Mouse (Mus musculus) liver, embryonic 13.5 days (tissue): ENCODE measurements around the gene Dmd. TPM values are rescaled to one million over a fixed set of nuclear protein-coding genes. Genes with fewer than 3 reads are reported as not detected.

ENCODE experiments used
- ATAC-seq: fragments of 200-750 bp; cut with Nextera tagmentation; 2 replicates; pipeline ENCODE4 v1.8.0; 2017; ENCODE audit warnings: low read depth, mild to moderate bottlenecking, moderate number of reproducible peaks, moderate library complexity
- DNase-seq: peaks from one replicate; pipeline ENCODE4 v3.0.0; 2022
- H3K27ac ChIP-seq: fragments of 300-500 bp; sonication (generic); 2 replicates; pipeline ENCODE4 v1.5.1; 2015; ENCODE audit warnings: moderate library complexity, mild to moderate bottlenecking, inconsistent platforms
- H3K27me3 ChIP-seq: fragments of 300-500 bp; sonication (generic); 2 replicates; pipeline ENCODE4 v1.6.1; 2015; ENCODE audit warnings: mild to moderate bottlenecking, inconsistent platforms
- H3K36me3 ChIP-seq: fragments of 300-500 bp; sonication (generic); 2 replicates; pipeline ENCODE4 v1.6.1; 2015; ENCODE audit warnings: mild to moderate bottlenecking, inconsistent platforms
- H3K4me1 ChIP-seq: fragments of 300-500 bp; sonication (generic); replicated peaks from 2 replicates; pipeline ENCODE4 v1.6.1; 2015; ENCODE audit warnings: inconsistent platforms
- H3K4me2 ChIP-seq: fragments of 300-500 bp; sonication (generic); 2 replicates; pipeline ENCODE4 v1.6.1; 2015; ENCODE audit warnings: inconsistent platforms, mild to moderate bottlenecking, moderate library complexity
- H3K4me3 ChIP-seq: fragments of 300-500 bp; sonication (generic); replicated peaks from 2 replicates; pipeline ENCODE4 v1.5.1; 2015; ENCODE audit warnings: mild to moderate bottlenecking, inconsistent platforms
- H3K9ac ChIP-seq: fragments of 300-500 bp; sonication (generic); 2 replicates; pipeline ENCODE4 v1.6.1; 2015; ENCODE audit warnings: mild to moderate bottlenecking, inconsistent platforms
- H3K9me3 ChIP-seq: fragments of 300-500 bp; sonication (generic); replicated peaks from 2 replicates; pipeline ENCODE4 v1.6.1; 2016; ENCODE audit warnings: inconsistent platforms
- WGBS: fragments of 180-500 bp; shearing (Covaris S2); methylation state at CpG from one replicate; pipeline ENCODE4 v1.1.7; 2015; ENCODE audit not compliant: insufficient replicate concordance; 5-methylcytosine and 5-hydroxymethylcytosine counted together
- polyA plus RNA-seq: library from polyadenylated mRNA; unstranded; fragments of >200 nt; fragmentation: Nextera tagmentation; extraction: Ambion mirVana; gene quantifications from 2 replicates; pipeline ENCODE4 v1.2.1, GENCODE M21; 2015

Dmd gene
- polyA plus RNA-seq, 1 experiment from 2014 or later: 6.0 TPM

DNA sequence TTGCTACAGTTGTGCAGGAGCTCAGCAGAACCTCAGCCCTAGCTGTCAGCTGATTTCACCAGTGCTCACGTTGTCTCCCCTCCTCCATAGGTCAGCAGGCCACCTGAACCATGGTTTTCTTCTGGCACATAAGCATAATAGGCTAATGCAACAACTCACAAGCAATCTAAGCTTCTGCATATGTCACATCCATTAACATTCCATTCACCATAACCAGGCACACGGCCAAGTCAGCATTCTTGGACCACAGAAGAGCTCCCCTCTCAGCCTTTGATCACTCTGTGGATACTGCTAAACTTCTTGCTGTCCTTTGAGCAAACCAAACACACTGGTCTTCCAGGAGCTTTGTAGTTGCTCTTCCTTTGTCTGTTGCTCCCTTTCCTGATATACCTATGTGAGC is 2238.9 kb downstream of the Dmd start:
- no peaks in the 10 kb centered on the region for H3K4me1 ChIP-seq

DNA sequence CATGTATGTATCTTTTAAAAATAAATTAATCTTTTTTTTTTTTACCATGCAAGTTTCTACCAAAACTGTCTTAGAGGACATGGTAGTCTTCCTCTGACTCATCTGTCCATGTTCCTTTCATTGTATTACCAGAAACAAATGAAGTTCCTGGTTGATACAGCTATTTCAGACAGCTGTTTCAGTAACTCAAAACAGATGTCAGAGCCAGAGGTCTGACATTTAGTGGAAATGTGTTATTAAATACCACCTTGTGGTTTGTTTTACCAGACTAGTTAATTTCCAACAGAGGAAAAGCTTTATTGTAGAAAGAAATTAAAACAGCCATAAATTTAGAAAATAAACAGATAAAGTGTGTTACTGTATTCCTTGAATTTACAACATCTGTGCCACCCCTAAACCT is 2245.2 kb downstream of the Dmd start:
- H3K9me3 ChIP-seq: no peaks in the 10 kb centered on the region
- ATAC-seq (no peak), DNase-seq (no peak)
- H3K4me1 ChIP-seq: no peaks in the 10 kb centered on the region
- H3K4me2 ChIP-seq: no peak overlapping the region
- no peaks in the 10 kb centered on the region for H3K27me3 ChIP-seq
- no peaks in the 10 kb centered on the region for H3K36me3 ChIP-seq
- H3K9ac ChIP-seq: no peak overlapping the region
- no peak overlapping the region for H3K4me3 ChIP-seq
- no peak overlapping the region for H3K27ac ChIP-seq

More for the DNA sequence above, 2238.9 kb downstream of the Dmd start:
- Histone ChIP-seq H3K27me3 (no peaks in the 10 kb centered on the region), H3K9me3 (no peaks in the 10 kb centered on the region), H3K4me2 (no peak overlapping the region), H3K36me3 (no peaks in the 10 kb centered on the region), H3K9ac (no peak overlapping the region), H3K4me3 (no peak overlapping the region), H3K27ac (no peak overlapping the region)
- no peak for DNase-seq
- 54% methylated on average over 2 of the region's 2 CpGs for WGBS
- no peak for ATAC-seq

DNA sequence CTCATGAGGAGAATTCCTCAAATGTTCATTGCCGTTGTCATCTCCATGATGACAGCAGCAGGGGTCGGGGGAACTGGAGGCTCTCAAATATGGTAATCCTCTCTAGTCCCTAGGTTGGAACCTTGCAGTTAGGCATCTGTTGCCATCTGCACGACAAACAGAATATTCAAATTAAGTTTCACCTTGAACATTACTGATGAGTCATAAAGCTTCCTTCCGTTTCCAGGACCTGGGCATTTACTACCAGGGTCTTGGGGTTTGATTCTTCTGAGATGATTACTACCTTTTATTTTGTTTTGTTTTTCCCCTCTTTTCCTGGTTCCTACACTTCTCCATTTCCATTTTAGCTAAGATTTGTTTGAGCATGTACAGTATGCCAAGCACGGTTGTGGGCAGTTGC is 2249.0 kb downstream of the Dmd start:
- ATAC-seq: no peak
- DNase-seq: no peak
- Histone ChIP-seq H3K9ac (no peak overlapping the region), H3K27me3 (no peaks in the 10 kb centered on the region), H3K4me2 (no peak overlapping the region), H3K27ac (no peak overlapping the region), H3K4me1 (no peaks in the 10 kb centered on the region), H3K9me3 (no peaks in the 10 kb centered on the region), H3K4me3 (no peak overlapping the region), H3K36me3 (no peaks in the 10 kb centered on the region)
- WGBS: 71% methylated on average over 5 of the region's 5 CpGs

DNA sequence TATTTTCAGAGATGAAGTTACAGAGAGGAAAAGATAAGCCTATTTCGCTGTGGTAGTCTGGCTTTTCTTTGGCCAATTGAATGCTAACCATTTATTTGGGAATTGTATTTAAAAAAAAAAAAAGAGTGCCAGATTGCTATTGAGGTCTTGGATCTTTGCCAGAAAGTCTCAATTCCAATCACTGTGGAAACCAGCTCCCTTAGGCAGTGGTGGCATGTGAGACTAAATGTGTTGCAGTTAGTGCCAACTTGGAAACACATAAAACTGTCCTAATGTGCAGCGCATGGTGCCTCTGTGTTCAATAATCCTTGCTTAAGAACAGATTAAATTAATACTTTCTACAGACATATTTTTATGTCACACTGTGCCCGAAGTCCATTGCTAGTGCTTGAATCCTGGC is 2250.7 kb downstream of the Dmd start:
- Histone ChIP-seq H3K4me2 (no peak overlapping the region), H3K27me3 (no peaks in the 10 kb centered on the region), H3K4me1 (no peaks in the 10 kb centered on the region), H3K9ac (no peak overlapping the region), H3K27ac (no peak overlapping the region), H3K4me3 (no peak overlapping the region), H3K9me3 (no peaks in the 10 kb centered on the region), H3K36me3 (no peaks in the 10 kb centered on the region)
- WGBS: 66% methylated on average over 3 of the region's 3 CpGs
- ATAC-seq (no peak), DNase-seq (no peak)

DNA sequence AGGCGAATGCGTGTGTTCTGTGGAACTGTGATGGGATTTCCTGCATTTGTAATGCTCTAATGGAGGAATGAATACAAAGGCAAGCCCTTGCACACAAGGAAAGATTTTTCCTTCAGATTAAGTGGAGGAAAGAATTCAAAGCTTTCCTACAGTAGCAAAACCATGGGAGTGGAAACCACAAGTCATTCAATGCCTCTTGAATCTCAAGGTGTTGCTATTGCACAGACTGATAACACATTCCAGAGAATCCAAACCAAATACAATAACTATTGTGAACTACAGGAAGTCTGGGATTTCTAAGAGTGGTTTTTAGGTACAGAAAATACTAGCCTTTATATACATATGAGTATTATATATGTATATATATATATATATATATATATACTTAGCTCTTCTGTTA is 2258.3 kb downstream of the Dmd start:
- Histone ChIP-seq H3K4me2 (no peak overlapping the region), H3K27me3 (no peaks in the 10 kb centered on the region), H3K4me1 (no peaks in the 10 kb centered on the region), H3K27ac (no peak overlapping the region), H3K9me3 (no peaks in the 10 kb centered on the region), H3K36me3 (no peaks in the 10 kb centered on the region), H3K9ac (no peak overlapping the region), H3K4me3 (no peak overlapping the region)
- 54% methylated on average over 2 of the region's 2 CpGs for WGBS
- DNase-seq: no peak
- no peak for ATAC-seq

DNA sequence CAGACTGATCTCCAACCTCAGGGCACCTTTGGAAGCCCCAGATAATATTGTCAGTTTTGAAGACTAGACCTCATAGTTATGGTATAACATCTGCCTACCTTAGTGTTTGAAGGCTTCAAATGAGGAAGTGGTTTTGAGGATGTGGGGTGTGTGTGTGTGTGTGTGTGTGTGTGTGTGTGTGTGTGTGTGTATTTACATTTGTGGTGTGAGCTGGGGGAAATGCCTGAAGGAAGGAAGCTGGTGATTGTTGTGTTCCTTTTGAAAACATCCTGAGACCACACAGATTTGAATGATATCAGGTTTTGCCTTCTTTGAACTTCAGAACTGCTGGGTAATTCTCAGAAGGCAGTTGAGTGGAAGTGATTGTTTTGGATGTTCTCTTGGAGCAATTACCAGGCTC is 2278.2 kb downstream of the Dmd start:
- ATAC-seq: no peak
- no peak overlapping the region for H3K27ac ChIP-seq
- H3K9ac ChIP-seq: no peak overlapping the region

DNA sequence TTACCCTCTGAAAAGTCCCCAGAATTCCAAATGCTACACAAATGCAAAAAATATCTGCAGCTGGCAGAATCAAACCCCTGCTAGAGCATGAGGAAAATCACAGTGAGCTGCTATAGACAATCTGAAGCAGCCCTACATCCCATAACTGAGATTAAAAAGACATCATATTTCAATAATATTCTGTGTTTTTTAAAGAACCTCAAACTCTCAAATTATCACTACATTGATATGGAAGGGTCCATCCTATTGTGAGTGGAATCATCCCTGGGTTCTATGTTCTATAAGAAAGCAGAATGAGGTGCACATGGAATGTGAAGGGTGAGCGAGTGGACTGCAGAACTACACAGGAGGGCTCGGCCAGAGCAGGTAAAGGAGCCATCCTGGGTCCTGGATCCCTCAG is 2300.7 kb downstream of the Dmd start, which contains the start of gene Fthl17a:
Gene Fthl17a, plus strand, starts transcription at position 301 of the 400 bp plus-strand sequence.
- Histone ChIP-seq H3K4me1 (no peaks in the 10 kb centered on the region), H3K4me3 (no peak within 1 kb of the TSS), H3K36me3 (no peaks in the 10 kb centered on the region), H3K9me3 (no peaks in the 10 kb centered on the region), H3K27ac (no peak within 1 kb of the TSS), H3K4me2 (no peak within 1 kb of the TSS), H3K9ac (no peak within 1 kb of the TSS), H3K27me3 (no peaks in the 10 kb centered on the region)
- ATAC-seq (no peak), DNase-seq (no peak)
- 47% methylated on average over 2 of the region's 2 CpGs for WGBS

More for the DNA sequence above, 2278.2 kb downstream of the Dmd start:
- H3K4me2 ChIP-seq: no peak overlapping the region
- DNase-seq: no peak
- no peak overlapping the region for H3K4me3 ChIP-seq
- H3K27me3 ChIP-seq: no peaks in the 10 kb centered on the region
- H3K36me3 ChIP-seq: no peaks in the 10 kb centered on the region
- no peaks in the 10 kb centered on the region for H3K9me3 ChIP-seq
- H3K4me1 ChIP-seq: no peaks in the 10 kb centered on the region
